In the genomic region with DNA sequence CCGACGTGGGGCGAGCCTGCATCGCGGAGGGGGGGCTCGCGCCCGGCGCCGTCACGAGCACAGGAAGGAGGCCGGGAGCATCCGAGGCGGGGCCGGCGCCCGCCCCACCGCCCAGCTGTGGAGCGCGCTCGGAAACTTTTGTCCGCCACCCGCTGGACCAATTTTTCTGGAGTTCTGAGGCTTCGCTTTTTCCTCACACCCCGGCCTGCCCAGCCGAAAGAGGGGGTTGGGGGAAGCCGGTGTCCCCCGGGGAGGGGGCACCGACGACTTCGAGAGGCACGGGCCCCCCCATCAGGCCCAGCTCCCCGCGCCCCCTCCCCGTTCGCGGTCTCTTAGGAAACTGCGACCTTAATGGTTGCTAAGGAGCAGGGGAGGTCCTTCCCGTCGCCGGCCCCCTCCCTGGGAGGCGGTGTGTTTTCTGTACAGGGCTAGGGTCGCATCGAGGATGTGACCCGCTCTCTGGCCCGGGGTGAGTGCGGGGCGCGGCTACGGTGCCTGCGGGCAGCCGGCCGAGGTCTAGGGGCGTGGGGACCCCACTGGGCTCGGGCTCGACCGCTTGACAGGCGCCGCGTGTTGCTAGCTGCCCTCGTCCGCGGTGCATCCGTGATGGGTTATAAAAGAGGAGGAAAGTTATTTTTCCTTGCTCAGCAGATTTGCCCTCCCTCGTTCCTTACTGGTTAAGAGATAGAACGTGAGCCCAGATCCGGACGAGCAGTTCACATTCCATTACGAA, we compare ENCODE assay signal across 7 mouse cellular contexts. TPM values are rescaled to one million over a fixed set of nuclear protein-coding genes. Genes with fewer than 3 reads are reported as not detected.
A peak's percentile ranks its signal among the peaks of the same experiment; 100 is the strongest.
DNase-seq lines count a peak whose midpoint lies in the region; ATAC-seq and TF ChIP-seq lines count a peak whose summit lies in the region.

No protein-coding gene starts in this region.

- H3K4me1 ChIP-seq in G1E (ENCODE audit: insufficient read depth, low read depth, low read length) = peaks cover 69% of the 10 kb centered on the region
- peaks cover 14% of the 10 kb centered on the region; the same call in 1 of the 2 replicates for H3K4me1 ChIP-seq in forebrain, postnatal 0 days (ENCODE audit: insufficient read depth)
- H3K4me1 ChIP-seq in hindbrain, embryonic 12.5 days = peaks cover 39% of the 10 kb centered on the region
- H3K4me1 ChIP-seq in limb, embryonic 15.5 days = peaks cover 44% of the 10 kb centered on the region
- H3K4me1 ChIP-seq in midbrain, embryonic 16.5 days (ENCODE audit: control insufficient read depth, insufficient read depth, low read length) = peaks cover 27% of the 10 kb centered on the region

- peak overlapping the region; percentile 97 for H3K4me3 ChIP-seq in G1E (ENCODE audit: low read depth, low read length)
- peak overlapping the region; percentile 56 for H3K4me3 ChIP-seq in forebrain, postnatal 0 days (ENCODE audit: low read depth, low read length)
- peak overlapping the region; percentile 61 for H3K4me3 ChIP-seq in hindbrain, embryonic 12.5 days
- H3K4me3 ChIP-seq in limb, embryonic 15.5 days = peak overlapping the region; percentile 85
- peak overlapping the region; percentile 49 for H3K4me3 ChIP-seq in midbrain, embryonic 16.5 days (ENCODE audit: low read depth, low read length)

- H3K27ac ChIP-seq in forebrain, postnatal 0 days (ENCODE audit: low read depth, low read length) = no peak overlapping the region
- peak overlapping the region; percentile 80 for H3K27ac ChIP-seq in hindbrain, embryonic 12.5 days
- peak overlapping the region; percentile 95 for H3K27ac ChIP-seq in limb, embryonic 15.5 days
- no peak overlapping the region for H3K27ac ChIP-seq in midbrain, embryonic 16.5 days (ENCODE audit: low read length)

- H3K36me3 ChIP-seq in G1E (replicated peaks) = peaks cover 20% of the 10 kb centered on the region
- H3K36me3 ChIP-seq in forebrain, postnatal 0 days (ENCODE audit: insufficient read depth) = no peaks in the 10 kb centered on the region
- H3K36me3 ChIP-seq in hindbrain, embryonic 12.5 days = no peaks in the 10 kb centered on the region
- H3K36me3 ChIP-seq in limb, embryonic 15.5 days = no peaks in the 10 kb centered on the region
- no peaks in the 10 kb centered on the region for H3K36me3 ChIP-seq in midbrain, embryonic 16.5 days (ENCODE audit: control insufficient read depth, insufficient read depth, low read length)
- no peaks in the 10 kb centered on the region for H3K36me3 ChIP-seq in splenic B cell, adult 2 months (ENCODE audit: control insufficient read depth, insufficient read depth, low read length, poor library complexity, severe bottlenecking)

- no peak for TF ChIP-seq CTCF in G1E (IDR thresholded peaks at IDR 0.05; ENCODE audit: low read depth, low read length)
- TF ChIP-seq CTCF in forebrain, postnatal 0 days (IDR thresholded peaks at IDR 0.05; ENCODE audit: low read depth) = no peak

- H3K27me3 ChIP-seq in G1E (ENCODE audit: insufficient read depth, low read length) = no peaks in the 10 kb centered on the region
- H3K27me3 ChIP-seq in forebrain, postnatal 0 days (ENCODE audit: insufficient read depth, low read length) = peaks cover 48% of the 10 kb centered on the region
- peaks cover 57% of the 10 kb centered on the region for H3K27me3 ChIP-seq in hindbrain, embryonic 12.5 days
- no peaks in the 10 kb centered on the region for H3K27me3 ChIP-seq in limb, embryonic 15.5 days
- H3K27me3 ChIP-seq in midbrain, embryonic 16.5 days (ENCODE audit: control insufficient read depth, insufficient read depth, low read depth, low read length) = peaks cover 40% of the 10 kb centered on the region
- H3K27me3 ChIP-seq in splenic B cell, adult 2 months (ENCODE audit: control insufficient read depth, insufficient read depth, low read length, poor library complexity, severe bottlenecking) = no peaks in the 10 kb centered on the region

- DNase-seq in G1E (ENCODE audit: low spot score) = peak; percentile 65
- DNase-seq in adrenal gland, postnatal 14 days = peak; percentile 85
- DNase-seq in forebrain, postnatal 0 days = peak; percentile 17
- DNase-seq in splenic B cell, adult 2 months (ENCODE audit: low read depth, low spot score) = peak; percentile 70

- H3K4me2 ChIP-seq in forebrain, postnatal 0 days (ENCODE audit: low read depth) = peak overlapping the region; percentile 96
- H3K4me2 ChIP-seq in hindbrain, embryonic 12.5 days (replicated peaks) = peak overlapping the region; percentile 83
- peak overlapping the region; percentile 97 for H3K4me2 ChIP-seq in limb, embryonic 15.5 days
- peak overlapping the region; percentile 97 for H3K4me2 ChIP-seq in midbrain, embryonic 16.5 days (ENCODE audit: low read length)

- no peaks in the 10 kb centered on the region for H3K9me3 ChIP-seq in G1E (replicated peaks)
- no peaks in the 10 kb centered on the region for H3K9me3 ChIP-seq in forebrain, postnatal 0 days (ENCODE audit: low read length)
- no peaks in the 10 kb centered on the region for H3K9me3 ChIP-seq in hindbrain, embryonic 12.5 days (replicated peaks)
- no peaks in the 10 kb centered on the region for H3K9me3 ChIP-seq in limb, embryonic 15.5 days
- H3K9me3 ChIP-seq in midbrain, embryonic 16.5 days (replicated peaks; ENCODE audit: control insufficient read depth, low read length, poor library complexity, severe bottlenecking) = no peaks in the 10 kb centered on the region

- ATAC-seq in G1E (ENCODE audit: extremely low read depth, insufficient number of reproducible peaks, low FRiP score, poor library complexity, severe bottlenecking) = no peak
- peak; percentile 32 for ATAC-seq in forebrain, postnatal 0 days
- peak; percentile 63 for ATAC-seq in hindbrain, embryonic 12.5 days (ENCODE audit: low FRiP score)
- peak; percentile 67 for ATAC-seq in limb, embryonic 15.5 days (ENCODE audit: insufficient number of reproducible peaks, low FRiP score, low TSS enrichment, low read depth)
- ATAC-seq in midbrain, embryonic 16.5 days = peak; percentile 50

- WGBS in forebrain, postnatal 0 days = 2% methylated on average over 65 of the region's 69 CpGs
- under 1% methylated on average over 68 of the region's 69 CpGs for WGBS in hindbrain, embryonic 12.5 days
- WGBS in limb, embryonic 15.5 days = under 1% methylated on average over 67 of the region's 69 CpGs
- under 1% methylated on average over 68 of the region's 69 CpGs for WGBS in midbrain, embryonic 16.5 days

- H3K9ac ChIP-seq in forebrain, postnatal 0 days = peak overlapping the region; percentile 37
- H3K9ac ChIP-seq in hindbrain, embryonic 12.5 days = peak overlapping the region; percentile 74
- peak overlapping the region; percentile 78 for H3K9ac ChIP-seq in limb, embryonic 15.5 days
- H3K9ac ChIP-seq in midbrain, embryonic 16.5 days (ENCODE audit: low read depth, low read length) = peak overlapping the region; percentile 56

RNA-seq across cellular contexts. Expression of a gene that starts 49.2 kb away (rescaled TPM):
- 106 and 122 TPM in 2 replicates for total RNA-seq in G1E (2014; fragmentation: Nextera tagmentation)
- 16.8 and 16.9 TPM in 2 replicates for total RNA-seq in G1E (2017)
- polyA plus RNA-seq in G1E (2012) = 81.6 and 87.2 TPM in 2 replicates
- 61.9 and 67.6 TPM in 2 replicates for total RNA-seq in adrenal gland, postnatal 14 days (2021)
- total RNA-seq in forebrain, postnatal 0 days (2014; rRNA removed) = 4.9 and 11.6 TPM in 2 replicates
- polyA plus RNA-seq in forebrain, postnatal 0 days (2015; fragmentation: Nextera tagmentation; extraction: Ambion mirVana) = 1.0 and 1.6 TPM in 2 replicates
- 6.1 and 6.4 TPM in 2 replicates for polyA plus RNA-seq in hindbrain, embryonic 12.5 days (2016; fragmentation: Nextera tagmentation; extraction: Ambion mirVana)
- 13.5 and 15.2 TPM in 2 replicates for polyA plus RNA-seq in limb, embryonic 15.5 days (2015; fragmentation: Nextera tagmentation; extraction: Ambion mirVana)
- 2.6 and 3.0 TPM in 2 replicates for polyA plus RNA-seq in midbrain, embryonic 16.5 days (2015; fragmentation: Nextera tagmentation; extraction: Ambion mirVana)

Comparison
In these comparisons a context has a peak if more than half of its experiments do, and no peak if none do; other contexts are left out.
1. DNase-seq: peak in every context shown above with its lines; median percentile 85 in adrenal gland, postnatal 14 days; 70 in splenic B cell, adult 2 months; 65 in G1E; 17 in forebrain, postnatal 0 days.
2. H3K27ac ChIP-seq: peak in hindbrain, embryonic 12.5 days (single experiment) and limb, embryonic 15.5 days (single experiment); none in forebrain, postnatal 0 days (single experiment) and midbrain, embryonic 16.5 days (single experiment).
3. Peak in every context shown above with its lines, with median percentiles within 50 percentile points of each other: H3K4me3 ChIP-seq, H3K4me2 ChIP-seq and H3K9ac ChIP-seq.